Mouse (Mus musculus) liver, postnatal 0 days (tissue): ENCODE data around the gene 3110040N11Rik. TPM values are rescaled to one million over a fixed set of nuclear protein-coding genes. Genes with fewer than 3 reads are reported as not detected.

Source experiments
- ATAC-seq: fragments of 200-750 bp; cut with Nextera tagmentation; 2 replicates; pipeline ENCODE4 v1.8.0; 2017; ENCODE audit warnings: mild to moderate bottlenecking, moderate library complexity
- DNase-seq: peaks from one replicate; pipeline ENCODE4 v3.0.0-alpha.2; 2016
- H3K27ac ChIP-seq: fragments of 300-500 bp; sonication (generic); 2 replicates; pipeline ENCODE4 v1.5.1; 2014; ENCODE audit warnings: antibody characterized with exemption, moderate library complexity, mild to moderate bottlenecking, low read depth
- H3K27me3 ChIP-seq: fragments of 300-500 bp; sonication (generic); 2 replicates; pipeline ENCODE4 v1.6.1; 2014; ENCODE audit warnings: low read length, control low read depth, mixed read lengths; ENCODE audit not compliant: insufficient read depth
- H3K36me3 ChIP-seq: fragments of 300-500 bp; sonication (generic); replicated peaks from 2 replicates; pipeline ENCODE4 v1.6.1; 2014; ENCODE audit warnings: mild to moderate bottlenecking, control low read depth, low read length, moderate library complexity, mixed read lengths; ENCODE audit not compliant: insufficient read depth
- H3K4me1 ChIP-seq: fragments of 300-500 bp; sonication (generic); 2 replicates; pipeline ENCODE4 v1.6.1; 2014; ENCODE audit warnings: antibody characterized with exemption, mild to moderate bottlenecking, control low read depth; ENCODE audit not compliant: insufficient read depth
- H3K4me2 ChIP-seq: fragments of 300-500 bp; sonication (generic); 2 replicates; pipeline ENCODE4 v1.6.1; 2014; ENCODE audit warnings: low read depth, mild to moderate bottlenecking, low read length, moderate library complexity, mixed read lengths
- H3K4me3 ChIP-seq: fragments of 300-500 bp; sonication (generic); 2 replicates; pipeline ENCODE4 v1.5.1; 2014; ENCODE audit warnings: low read depth, low read length
- H3K9ac ChIP-seq: fragments of 300-500 bp; sonication (generic); replicated peaks from 2 replicates; pipeline ENCODE4 v1.6.1; 2014; ENCODE audit warnings: mild to moderate bottlenecking, moderate library complexity
- H3K9me3 ChIP-seq: fragments of 300-500 bp; sonication (generic); 2 replicates; pipeline ENCODE4 v1.6.1; 2016; ENCODE audit warnings: mild to moderate bottlenecking, control low read depth, low read length, mixed read lengths
- CTCF ChIP-seq: sonication (generic); IDR thresholded peaks from 2 replicates; pipeline ENCODE4 v1.5.1; 2016; ENCODE audit warnings: antibody characterized with exemption, low read depth
- EP300 ChIP-seq: IDR thresholded peaks from 2 replicates; pipeline ENCODE4 v1.6.1; 2016; ENCODE audit warnings: antibody characterized with exemption, low read depth, mild to moderate bottlenecking
- WGBS: fragments of 180-500 bp; shearing (Covaris S2); extraction: QIAGEN DNeasy Blood & Tissue Kit; methylation state at CpG from one replicate; pipeline ENCODE4 v1.1.7; 2014; ENCODE audit not compliant: insufficient replicate concordance; 5-methylcytosine and 5-hydroxymethylcytosine counted together
- polyA plus RNA-seq: library from polyadenylated mRNA; unstranded; fragments of >200 nt; fragmentation: Nextera tagmentation; extraction: Ambion mirVana; gene quantifications from 2 replicates; pipeline ENCODE4 v1.2.1, GENCODE M21; 2015

Gene 3110040N11Rik
- polyA plus RNA-seq, 1 experiment from 2014 or later = 24.3 TPM

GRCm38 (mm10) chr7:81827806-81828667 is 38.8 kb upstream of the 3110040N11Rik start:
- no peak for ATAC-seq
- 14% methylated on average over 17 of the region's 17 CpGs for WGBS

GRCm38 (mm10) chr7:81825381-81825780 is 36.1 kb upstream of the 3110040N11Rik start:
- H3K36me3 ChIP-seq = no peaks in the 10 kb centered on the region
- H3K27me3 ChIP-seq = no peaks in the 10 kb centered on the region
- no peak overlapping the region for H3K9ac ChIP-seq
- TF ChIP-seq EP300 (no peak), CTCF (no peak)
- peaks cover 29% of the 10 kb centered on the region for H3K4me1 ChIP-seq
- H3K27ac ChIP-seq = no peak overlapping the region
- no peak overlapping the region for H3K4me3 ChIP-seq
- ATAC-seq (no peak), DNase-seq (no peak)
- H3K9me3 ChIP-seq = no peaks in the 10 kb centered on the region
- WGBS = 45% methylated on average over 3 of the region's 3 CpGs
- H3K4me2 ChIP-seq = no peak overlapping the region

More at GRCm38 (mm10) chr7:81827806-81828667, 38.8 kb upstream of the 3110040N11Rik start:
- H3K9me3 ChIP-seq = no peaks in the 10 kb centered on the region
- peak overlapping the region; percentile 95 for H3K27ac ChIP-seq
- H3K9ac ChIP-seq = peak overlapping the region; percentile 89
- peaks cover 29% of the 10 kb centered on the region for H3K4me1 ChIP-seq
- no peak for DNase-seq
- TF ChIP-seq EP300 (no peak), CTCF (no peak)
- H3K4me2 ChIP-seq = peak overlapping the region; percentile 92
- no peaks in the 10 kb centered on the region for H3K36me3 ChIP-seq
- no peaks in the 10 kb centered on the region for H3K27me3 ChIP-seq
- H3K4me3 ChIP-seq = peak overlapping the region; percentile 92

GRCm38 (mm10) chr7:81824906-81825305 is 35.6 kb upstream of the 3110040N11Rik start:
- TF ChIP-seq EP300 = no peak
- TF ChIP-seq CTCF = no peak
- Histone ChIP-seq H3K9me3 (no peaks in the 10 kb centered on the region), H3K9ac (no peak overlapping the region), H3K4me2 (no peak overlapping the region), H3K27me3 (no peaks in the 10 kb centered on the region), H3K4me3 (no peak overlapping the region), H3K4me1 (peaks cover 29% of the 10 kb centered on the region), H3K27ac (no peak overlapping the region), H3K36me3 (no peaks in the 10 kb centered on the region)
- ATAC-seq (no peak), DNase-seq (no peak)
- WGBS = 60% methylated on average over 3 of the region's 3 CpGs

- Histone ChIP-seq H3K9me3 (no peaks in the 10 kb centered on the region), H3K4me3 (no peak overlapping the region), H3K27ac (no peak overlapping the region), H3K9ac (no peak overlapping the region), H3K36me3 (peaks cover 21% of the 10 kb centered on the region), H3K4me1 (no peaks in the 10 kb centered on the region), H3K27me3 (no peaks in the 10 kb centered on the region), H3K4me2 (no peak overlapping the region)
- no peak for DNase-seq
- no peak for TF ChIP-seq CTCF
- no peak for TF ChIP-seq EP300
- no peak for ATAC-seq
- 67% methylated on average over 5 of the region's 5 CpGs for WGBS
Observed at GRCm38 (mm10) chr7:81806067-81806466, 16.8 kb upstream of the 3110040N11Rik start.

- ATAC-seq (0 out of 2 replicates have a peak, but pooled peaks have one; percentile 20), DNase-seq (peak; percentile 23)
- Histone ChIP-seq H3K27me3 (no peaks in the 10 kb centered on the region), H3K4me1 (peaks cover 10% of the 10 kb centered on the region), H3K27ac (peak overlapping the region; percentile 98), H3K36me3 (no peaks in the 10 kb centered on the region; the same call in 1 of the 2 replicates), H3K4me3 (peak overlapping the region; percentile 72), H3K9ac (peak overlapping the region; percentile 81), H3K4me2 (peak overlapping the region; percentile 94), H3K9me3 (no peaks in the 10 kb centered on the region)
- no peak for TF ChIP-seq EP300
- no peak for TF ChIP-seq CTCF
- WGBS = 6% methylated on average over 5 of the region's 5 CpGs
Observed at GRCm38 (mm10) chr7:81788536-81788935, 742 bp downstream of the 3110040N11Rik start.

DNA sequence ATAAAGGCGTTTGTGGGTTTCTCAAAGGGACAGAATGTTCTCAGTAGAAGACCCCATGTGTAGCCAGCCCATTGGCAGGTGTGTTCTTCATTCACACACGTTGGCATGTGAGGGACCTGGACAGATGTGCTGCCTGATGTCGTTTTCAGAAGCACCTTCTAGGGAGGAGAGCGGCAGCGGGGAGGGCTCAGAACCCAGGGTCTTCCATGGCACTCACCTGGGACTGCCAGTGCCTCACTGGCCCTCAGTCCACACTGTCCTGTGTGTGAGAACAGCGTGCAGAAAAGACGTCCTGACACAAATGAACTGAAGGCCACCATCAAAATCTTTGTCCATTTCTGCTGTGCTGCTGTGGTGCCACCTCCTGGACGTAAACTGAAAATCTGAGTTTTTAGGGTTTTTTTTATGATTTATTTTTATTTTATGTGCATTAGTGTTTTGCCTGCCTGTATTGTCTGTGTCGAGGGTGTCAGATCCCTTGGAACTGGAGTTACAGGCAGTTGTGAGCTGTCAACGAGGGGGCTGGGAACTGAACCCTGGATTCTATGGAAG is 11.5 kb downstream of the 3110040N11Rik start:
- no peak for DNase-seq
- Histone ChIP-seq H3K4me1 (peaks cover 3% of the 10 kb centered on the region; the same call in 1 of the 2 replicates), H3K27ac (no peak overlapping the region), H3K4me2 (no peak overlapping the region), H3K27me3 (no peaks in the 10 kb centered on the region), H3K9ac (no peak overlapping the region), H3K4me3 (no peak overlapping the region), H3K9me3 (no peaks in the 10 kb centered on the region), H3K36me3 (peaks cover 24% of the 10 kb centered on the region)
- peak; percentile 60 for TF ChIP-seq CTCF
- no peak for TF ChIP-seq EP300
- 65% methylated on average over 10 of the region's 10 CpGs for WGBS
- ATAC-seq = no peak
